Mouse (Mus musculus): ENCODE results near the gene Cldn14.

DNA sequence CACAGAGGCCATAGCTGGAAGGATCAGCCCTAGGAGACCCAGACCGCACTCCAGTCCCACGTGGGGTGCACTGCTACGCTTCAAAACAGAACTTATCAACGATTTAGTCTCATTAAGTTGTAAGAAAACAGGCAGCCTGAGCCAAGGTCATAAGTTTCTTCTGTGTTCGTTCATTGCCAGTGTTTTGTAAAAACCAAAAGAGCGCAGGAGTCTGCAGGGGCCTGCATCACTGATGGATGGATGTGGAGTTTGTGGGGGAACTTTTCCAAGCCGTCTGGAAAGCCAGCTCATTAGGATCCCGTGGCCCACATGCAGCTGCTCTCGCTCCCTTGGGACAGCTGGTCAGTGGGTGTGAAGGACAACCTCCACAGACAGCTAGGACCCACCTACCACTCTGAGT, 25.1 kb downstream of the Cldn14 start:
- TF ChIP-seq GATA1 (IDR thresholded peaks at IDR 0.05; ENCODE audit: borderline replicate concordance, low read length) (no peak), CTCF (IDR thresholded peaks at IDR 0.05; ENCODE audit: low read depth, low read length) (no peak), POLR2AphosphoS5 (IDR thresholded peaks at IDR 0.05; ENCODE audit: insufficient replicate concordance, low read depth, low read length) (no peak)

Measured in G1E (cell line).